Mouse (Mus musculus): Measurements from ENCODE around the gene Sfxn3. TPM values are rescaled to one million over a fixed set of nuclear protein-coding genes. Genes with fewer than 3 reads are reported as not detected.
A peak's percentile ranks its signal among the peaks of the same experiment; 100 is the strongest.

Sfxn3 gene
- polyA plus RNA-seq, 1 experiment: 20.7 TPM

DNA sequence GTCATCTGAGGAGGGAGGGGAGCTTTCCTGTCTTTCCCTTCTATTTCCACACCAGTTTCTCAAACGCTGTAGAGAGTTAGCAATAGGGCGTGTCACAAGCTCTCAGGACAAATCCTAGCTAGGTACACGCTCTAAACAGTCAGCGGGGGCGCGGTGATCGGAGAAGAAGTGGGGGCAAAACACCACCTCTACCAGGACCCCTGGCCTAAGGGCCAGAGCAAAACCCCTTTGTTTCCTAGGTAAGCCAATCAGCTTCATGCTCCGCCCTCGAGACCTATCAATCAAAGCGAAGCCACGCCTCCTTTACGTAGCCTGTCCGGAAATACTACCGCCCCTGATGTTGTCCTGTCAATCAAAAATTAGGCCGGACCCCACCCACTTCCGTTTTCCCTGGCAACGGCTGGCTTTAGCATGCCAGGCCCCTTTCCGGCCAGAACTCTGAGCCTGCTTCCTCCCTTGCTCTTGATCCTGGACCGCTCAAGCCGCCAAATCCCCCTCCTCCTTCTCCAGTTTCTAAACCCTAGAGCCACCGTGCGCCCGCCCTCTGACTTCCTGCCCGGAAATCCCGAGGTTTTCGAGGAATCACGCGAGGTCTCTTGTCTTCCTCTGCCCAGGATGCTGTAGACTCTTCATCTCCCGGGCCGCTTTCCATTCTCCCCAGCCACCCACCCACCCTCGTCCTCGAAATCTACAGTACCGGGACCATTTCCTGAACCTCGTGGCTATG, 11.0 kb downstream of the Sfxn3 start:
- Histone ChIP-seq H3K4me1 (ENCODE audit: control insufficient read depth, insufficient read depth, low read length) (peaks cover 3% of the 10 kb centered on the region), H3K4me3 (ENCODE audit: control insufficient read depth, low read depth, low read length) (peak overlapping the region; percentile 78), H3K27me3 (ENCODE audit: control insufficient read depth, insufficient read depth, low read length) (no peaks in the 10 kb centered on the region), H3K27ac (ENCODE audit: control insufficient read depth, insufficient read depth, low read depth, low read length) (peak overlapping the region; percentile 83), H3K36me3 (ENCODE audit: control insufficient read depth, insufficient read depth, low read length) (no peaks in the 10 kb centered on the region)
- peak; percentile 75 for TF ChIP-seq POLR2A (IDR thresholded peaks at IDR 0.05; ENCODE audit: control insufficient read depth, low read depth, low read length)
- TF ChIP-seq CTCF (IDR thresholded peaks at IDR 0.05; ENCODE audit: control insufficient read depth, insufficient read depth, insufficient replicate concordance, low read depth, low read length): no peak

DNA sequence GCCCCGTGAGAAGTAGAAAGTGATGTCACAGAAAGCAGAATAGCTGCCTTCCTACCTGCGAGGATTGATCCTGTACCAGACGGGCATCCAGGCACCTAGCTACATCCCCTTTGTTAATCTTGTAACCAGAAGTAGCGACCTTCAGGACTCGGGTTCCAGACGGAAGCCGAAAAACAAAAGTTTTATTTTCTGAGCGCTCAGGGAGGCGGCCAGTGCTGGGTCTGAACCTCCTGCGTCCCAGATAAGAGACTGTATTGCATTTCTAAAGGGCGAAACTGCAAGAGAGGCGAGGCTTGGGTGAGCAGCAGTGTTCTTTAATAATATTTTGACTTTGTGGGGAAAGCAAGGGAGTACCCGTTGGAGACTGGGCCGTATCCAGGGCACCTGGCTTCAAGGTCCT, 11.5 kb downstream of the Sfxn3 start:
- H3K27ac ChIP-seq (ENCODE audit: control insufficient read depth, insufficient read depth, low read depth, low read length): peak overlapping the region; percentile 83
- H3K4me3 ChIP-seq (ENCODE audit: control insufficient read depth, low read depth, low read length): peak overlapping the region; percentile 78
- TF ChIP-seq CTCF (IDR thresholded peaks at IDR 0.05; ENCODE audit: control insufficient read depth, insufficient read depth, insufficient replicate concordance, low read depth, low read length): no peak
- TF ChIP-seq POLR2A (IDR thresholded peaks at IDR 0.05; ENCODE audit: control insufficient read depth, low read depth, low read length): no peak
- peaks cover 5% of the 10 kb centered on the region for H3K4me1 ChIP-seq (ENCODE audit: control insufficient read depth, insufficient read depth, low read length)
- H3K36me3 ChIP-seq (ENCODE audit: control insufficient read depth, insufficient read depth, low read length): no peaks in the 10 kb centered on the region
- no peaks in the 10 kb centered on the region for H3K27me3 ChIP-seq (ENCODE audit: control insufficient read depth, insufficient read depth, low read length)

DNA sequence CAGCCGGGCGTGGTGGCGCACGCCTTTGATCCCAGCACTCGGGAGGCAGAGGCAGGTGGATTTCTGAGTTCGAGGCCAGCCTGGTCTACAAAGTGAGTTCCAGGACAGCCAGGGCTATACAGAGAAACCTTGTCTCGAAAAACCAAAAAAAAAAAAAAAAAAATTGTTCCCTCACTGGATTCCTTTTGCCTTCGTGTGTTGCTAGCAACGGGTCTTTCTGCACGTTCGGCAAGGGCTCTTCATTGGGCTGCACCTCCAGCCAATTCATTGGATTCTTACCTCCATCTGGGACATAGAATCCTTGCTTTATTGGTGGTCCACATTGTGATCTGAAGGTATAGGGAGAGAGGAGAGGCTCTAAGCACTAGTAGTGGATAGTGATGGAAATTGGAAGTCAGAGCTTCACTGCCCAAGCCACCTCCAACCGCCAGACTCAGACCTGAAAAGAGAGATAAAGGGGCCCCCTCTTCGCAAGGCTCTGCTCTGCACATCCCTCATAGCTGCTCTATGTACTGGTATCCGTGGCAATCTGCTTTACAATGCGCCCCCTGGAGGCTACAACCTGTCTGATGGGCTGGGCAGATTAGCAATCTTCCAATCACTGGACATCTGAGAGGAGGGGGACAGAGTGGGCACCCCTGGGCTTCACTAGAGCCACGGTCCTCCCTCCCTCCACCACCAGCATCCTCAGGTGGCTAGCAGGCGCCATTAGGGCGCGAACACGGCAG, 16.4 kb downstream of the Sfxn3 start:
- Histone ChIP-seq H3K4me1 (ENCODE audit: control insufficient read depth, insufficient read depth, low read length) (peaks cover 18% of the 10 kb centered on the region), H3K27me3 (ENCODE audit: control insufficient read depth, insufficient read depth, low read length) (no peaks in the 10 kb centered on the region), H3K4me3 (ENCODE audit: control insufficient read depth, low read depth, low read length) (peak overlapping the region; percentile 50), H3K27ac (ENCODE audit: control insufficient read depth, insufficient read depth, low read depth, low read length) (no peak overlapping the region), H3K36me3 (ENCODE audit: control insufficient read depth, insufficient read depth, low read length) (no peaks in the 10 kb centered on the region)
- TF ChIP-seq CTCF (IDR thresholded peaks at IDR 0.05; ENCODE audit: control insufficient read depth, insufficient read depth, insufficient replicate concordance, low read depth, low read length): peak; percentile 28; the same call in 1 of the 2 replicates
- no peak for TF ChIP-seq POLR2A (IDR thresholded peaks at IDR 0.05; ENCODE audit: control insufficient read depth, low read depth, low read length)

DNA sequence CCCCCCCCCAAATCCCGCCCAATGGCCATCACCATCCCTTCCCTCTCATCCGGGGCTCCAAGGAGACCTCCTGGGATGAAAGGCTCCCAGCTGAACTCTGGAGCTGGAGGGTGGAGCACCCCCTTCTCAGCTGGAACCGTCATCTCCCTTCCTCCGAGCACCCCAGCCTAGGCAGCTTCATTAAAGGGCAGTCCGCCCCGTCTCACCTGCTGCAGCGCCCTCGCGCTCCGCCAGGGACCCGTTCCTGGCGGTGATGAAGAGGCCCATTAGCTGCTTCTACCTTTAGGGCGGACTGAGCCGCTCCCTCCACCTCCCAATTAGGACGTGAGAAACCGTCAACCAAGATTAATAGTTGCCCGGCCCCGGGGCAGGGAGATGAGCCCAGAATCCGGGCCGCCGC, 17.9 kb downstream of the Sfxn3 start:
- no peak overlapping the region for H3K27ac ChIP-seq (ENCODE audit: control insufficient read depth, insufficient read depth, low read depth, low read length)
- H3K4me1 ChIP-seq (ENCODE audit: control insufficient read depth, insufficient read depth, low read length): peaks cover 15% of the 10 kb centered on the region
- H3K27me3 ChIP-seq (ENCODE audit: control insufficient read depth, insufficient read depth, low read length): no peaks in the 10 kb centered on the region
- peak overlapping the region; percentile 56 for H3K4me3 ChIP-seq (ENCODE audit: control insufficient read depth, low read depth, low read length)
- no peaks in the 10 kb centered on the region for H3K36me3 ChIP-seq (ENCODE audit: control insufficient read depth, insufficient read depth, low read length)
- TF ChIP-seq POLR2A (IDR thresholded peaks at IDR 0.05; ENCODE audit: control insufficient read depth, low read depth, low read length): no peak
- TF ChIP-seq CTCF (IDR thresholded peaks at IDR 0.05; ENCODE audit: control insufficient read depth, insufficient read depth, insufficient replicate concordance, low read depth, low read length): no peak

DNA sequence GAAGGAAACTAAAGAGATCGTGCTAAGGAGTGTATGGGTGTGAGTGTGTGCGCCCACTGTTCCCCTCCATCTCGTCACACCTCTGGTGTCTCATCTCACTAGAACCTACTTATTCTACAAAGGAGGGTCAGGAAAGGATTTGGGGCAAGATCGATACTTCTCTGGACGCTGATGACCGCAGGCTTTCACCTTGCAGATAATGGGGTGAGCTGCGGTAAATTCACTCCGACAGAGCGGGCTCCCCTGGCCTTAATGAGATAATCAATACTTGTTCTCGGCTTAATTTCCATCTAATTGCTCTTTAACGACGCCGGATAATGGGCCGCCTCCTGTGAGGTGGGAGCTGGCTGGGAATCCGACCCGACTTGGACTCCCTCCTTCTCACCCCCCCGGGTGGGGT, 19.9 kb downstream of the Sfxn3 start:
- TF ChIP-seq CTCF (IDR thresholded peaks at IDR 0.05; ENCODE audit: control insufficient read depth, insufficient read depth, insufficient replicate concordance, low read depth, low read length) (no peak), POLR2A (IDR thresholded peaks at IDR 0.05; ENCODE audit: control insufficient read depth, low read depth, low read length) (no peak)
- no peaks in the 10 kb centered on the region for H3K36me3 ChIP-seq (ENCODE audit: control insufficient read depth, insufficient read depth, low read length)
- peaks cover 22% of the 10 kb centered on the region for H3K4me1 ChIP-seq (ENCODE audit: control insufficient read depth, insufficient read depth, low read length)
- no peaks in the 10 kb centered on the region for H3K27me3 ChIP-seq (ENCODE audit: control insufficient read depth, insufficient read depth, low read length)
- H3K27ac ChIP-seq (ENCODE audit: control insufficient read depth, insufficient read depth, low read depth, low read length): no peak overlapping the region
- H3K4me3 ChIP-seq (ENCODE audit: control insufficient read depth, low read depth, low read length): no peak overlapping the region

DNA sequence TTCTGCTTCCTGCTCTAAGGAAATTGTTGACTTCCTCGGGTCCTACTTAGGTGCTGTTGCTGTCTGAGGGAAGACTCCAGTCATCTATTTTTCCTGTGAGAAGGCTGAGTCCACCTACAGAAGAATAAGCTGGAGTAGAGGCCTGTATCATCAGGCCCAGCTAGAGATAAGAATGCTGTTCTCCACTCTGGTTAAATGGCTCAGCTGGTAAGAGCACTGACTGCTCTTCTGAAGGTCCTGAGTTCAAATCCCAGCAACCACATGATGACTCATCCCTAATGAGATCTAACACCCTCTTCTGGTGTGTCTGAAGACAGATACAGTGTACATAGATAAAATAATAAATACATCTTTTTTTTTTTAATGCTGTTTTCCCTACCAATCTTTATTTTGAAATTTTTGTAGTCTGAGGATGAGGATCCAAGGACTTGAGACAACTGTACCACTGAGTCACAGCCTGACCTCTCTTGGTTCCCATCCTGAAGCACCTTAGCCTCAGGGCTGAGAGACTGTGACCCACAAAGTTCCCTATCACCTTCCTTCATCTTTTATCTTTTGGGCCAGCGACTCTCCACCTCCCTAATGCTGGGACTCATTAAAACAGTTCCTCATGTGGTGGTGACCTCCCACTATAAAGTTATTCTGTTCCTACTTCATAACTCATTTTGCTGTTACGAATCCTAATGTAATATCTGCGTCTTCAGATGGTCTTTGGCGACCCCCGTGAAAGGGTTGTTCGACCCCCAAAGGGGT, 20.6 kb downstream of the Sfxn3 start:
- H3K27me3 ChIP-seq (ENCODE audit: control insufficient read depth, insufficient read depth, low read length): no peaks in the 10 kb centered on the region
- H3K4me3 ChIP-seq (ENCODE audit: control insufficient read depth, low read depth, low read length): no peak overlapping the region
- peaks cover 22% of the 10 kb centered on the region for H3K4me1 ChIP-seq (ENCODE audit: control insufficient read depth, insufficient read depth, low read length)
- H3K36me3 ChIP-seq (ENCODE audit: control insufficient read depth, insufficient read depth, low read length): no peaks in the 10 kb centered on the region
- TF ChIP-seq CTCF (IDR thresholded peaks at IDR 0.05; ENCODE audit: control insufficient read depth, insufficient read depth, insufficient replicate concordance, low read depth, low read length) (no peak), POLR2A (IDR thresholded peaks at IDR 0.05; ENCODE audit: control insufficient read depth, low read depth, low read length) (no peak)
- no peak overlapping the region for H3K27ac ChIP-seq (ENCODE audit: control insufficient read depth, insufficient read depth, low read depth, low read length)

Measured in testis, adult 2 months (tissue).